Mouse (Mus musculus): ENCODE data around the gene Secisbp2l. TPM values are rescaled to one million over a fixed set of nuclear protein-coding genes. Genes with fewer than 3 reads are reported as not detected.

Gene Secisbp2l
- total and polyA plus RNA-seq, 3 experiments: 8.7 to 15.1 (median 8.9) TPM

- dilution Hi-C loops (cut with MboI; ENCODE audit: extremely low pct_ligation_motif_present, extremely low pct_unique_long_range_greater_than_20kb, low sequenced_read_pairs): no loop called here
- Histone ChIP-seq H3K4me1 (ENCODE audit: control insufficient read depth in 1 of 2, insufficient read depth in 2 of 2) (no peaks in the 10 kb centered on the region), H3K4me3 (replicated peaks in 1 of 3; ENCODE audit: low read depth in 2 of 3, low read length in 2 of 3, poor library complexity in 1 of 3) (no peak overlapping the region), H3K27me3 (replicated peaks) (no peaks in the 10 kb centered on the region), H3K79me2 (replicated peaks; ENCODE audit: control insufficient read depth, extremely low read depth, insufficient read depth, poor library complexity, severe bottlenecking) (no peaks in the 10 kb centered on the region), H3K27ac (ENCODE audit: insufficient read depth, low read depth) (no peak overlapping the region), H3K9me3 (replicated peaks; ENCODE audit: low read length) (no peaks in the 10 kb centered on the region), H3K36me3 (replicated peaks in 1 of 2; ENCODE audit: control insufficient read depth in 1 of 2, insufficient read depth in 1 of 2, low read length in 1 of 2) (peaks cover 50 to 89% of the 10 kb centered on the region in 2 experiments), H3K4me2 (ENCODE audit: insufficient read depth, low read depth, poor library complexity, severe bottlenecking) (no peak overlapping the region), H3K9ac (ENCODE audit: insufficient read depth, low read depth) (no peak overlapping the region)
- no peak for DNase-seq (ENCODE audit: extremely low read depth)
- in situ Hi-C loops (cut with MboI; ENCODE audit: low pct_ligation_motif_present, low pct_unique_long_range_greater_than_20kb, low sequenced_read_pairs): no loop called here
- no peak for TF ChIP-seq CHD2 (IDR thresholded peaks at IDR 0.05; ENCODE audit: low read length)
- no peak for TF ChIP-seq MXI1 (IDR thresholded peaks at IDR 0.05; ENCODE audit: low read depth, low read length)
- no peak for TF ChIP-seq MAZ (IDR thresholded peaks at IDR 0.05; ENCODE audit: low read depth, low read length)
- no peak for TF ChIP-seq BHLHE40 (IDR thresholded peaks at IDR 0.05; ENCODE audit: low read depth, low read length)
- TF ChIP-seq POLR2A (IDR thresholded peaks at IDR 0.05; ENCODE audit: low read depth, low read length): no peak
- TF ChIP-seq ZMIZ1 (IDR thresholded peaks at IDR 0.05; ENCODE audit: low read depth, low read length): no peak
- TF ChIP-seq RCOR1 (conservative IDR thresholded peaks at IDR 0.05; ENCODE audit: low read depth, low read length): no peak
Measured at GRCm38 (mm10) chr2:125749330-125749729, 33.3 kb downstream of the Secisbp2l start.

- Histone ChIP-seq H3K9ac (ENCODE audit: insufficient read depth, low read depth) (no peak overlapping the region), H3K4me3 (replicated peaks in 1 of 3; ENCODE audit: low read depth in 2 of 3, low read length in 2 of 3, poor library complexity in 1 of 3) (no peak overlapping the region), H3K4me1 (ENCODE audit: control insufficient read depth in 1 of 2, insufficient read depth in 2 of 2) (peaks cover 11 to 29% of the 10 kb centered on the region in 2 experiments), H3K9me3 (replicated peaks; ENCODE audit: low read length) (peaks cover 3% of the 10 kb centered on the region), H3K36me3 (replicated peaks in 1 of 2; ENCODE audit: control insufficient read depth in 1 of 2, insufficient read depth in 1 of 2, low read length in 1 of 2) (peaks cover 24 to 51% of the 10 kb centered on the region in 2 experiments), H3K27me3 (replicated peaks) (no peaks in the 10 kb centered on the region), H3K4me2 (ENCODE audit: insufficient read depth, low read depth, poor library complexity, severe bottlenecking) (no peak overlapping the region), H3K27ac (ENCODE audit: insufficient read depth, low read depth) (no peak overlapping the region), H3K79me2 (replicated peaks; ENCODE audit: control insufficient read depth, extremely low read depth, insufficient read depth, poor library complexity, severe bottlenecking) (no peaks in the 10 kb centered on the region)
- DNase-seq (ENCODE audit: extremely low read depth): no peak
- TF ChIP-seq HCFC1 (IDR thresholded peaks at IDR 0.05; ENCODE audit: low read depth, low read length) (no peak), MYC (IDR thresholded peaks at IDR 0.05; ENCODE audit: low read depth, low read length) (no peak), JUN (IDR thresholded peaks at IDR 0.05; ENCODE audit: insufficient read depth, low read depth, low read length) (no peak), USF2 (conservative IDR thresholded peaks at IDR 0.05; ENCODE audit: low read depth, low read length) (no peak)
- in situ Hi-C loops (cut with MboI; ENCODE audit: low pct_ligation_motif_present, low pct_unique_long_range_greater_than_20kb, low sequenced_read_pairs) (no loop called here), dilution Hi-C loops (cut with MboI; ENCODE audit: extremely low pct_ligation_motif_present, extremely low pct_unique_long_range_greater_than_20kb, low sequenced_read_pairs) (no loop called here)
Measured at GRCm38 (mm10) chr2:125739338-125739737, 43.3 kb downstream of the Secisbp2l start.

- H3K27me3 ChIP-seq (replicated peaks): no peaks in the 10 kb centered on the region
- H3K27ac ChIP-seq (ENCODE audit: insufficient read depth, low read depth): no peak overlapping the region
- H3K79me2 ChIP-seq (replicated peaks; ENCODE audit: control insufficient read depth, extremely low read depth, insufficient read depth, poor library complexity, severe bottlenecking): no peaks in the 10 kb centered on the region
- no peak overlapping the region for H3K9ac ChIP-seq (ENCODE audit: insufficient read depth, low read depth)
- in situ Hi-C loops (cut with MboI; ENCODE audit: low pct_ligation_motif_present, low pct_unique_long_range_greater_than_20kb, low sequenced_read_pairs) (no loop called here), dilution Hi-C loops (cut with MboI; ENCODE audit: extremely low pct_ligation_motif_present, extremely low pct_unique_long_range_greater_than_20kb, low sequenced_read_pairs) (no loop called here)
- no peak overlapping the region for H3K4me3 ChIP-seq (replicated peaks in 1 of 3; ENCODE audit: low read depth in 2 of 3, low read length in 2 of 3, poor library complexity in 1 of 3)
- DNase-seq (ENCODE audit: extremely low read depth): no peak
- TF ChIP-seq CTCF (conservative IDR thresholded peaks at IDR 0.05 in 1 of 2, IDR thresholded peaks at IDR 0.05 in 1 of 2; ENCODE audit: low read depth in 2 of 2, low read length in 2 of 2): peak in 1 of 2 experiments; percentile 22; a peak in 2 of 4 replicates
- no peak for TF ChIP-seq RAD21 (IDR thresholded peaks at IDR 0.05; ENCODE audit: low read depth, low read length)
- TF ChIP-seq NRF1 (IDR thresholded peaks at IDR 0.05; ENCODE audit: low read depth, low read length): no peak
- no peak for TF ChIP-seq TCF12 (IDR thresholded peaks at IDR 0.05; ENCODE audit: low read depth, low read length)
- no peak overlapping the region for H3K4me2 ChIP-seq (ENCODE audit: insufficient read depth, low read depth, poor library complexity, severe bottlenecking)
- H3K4me1 ChIP-seq (ENCODE audit: control insufficient read depth in 1 of 2, insufficient read depth in 2 of 2): peaks cover 11 to 31% of the 10 kb centered on the region in 2 experiments
- peaks cover 24 to 45% of the 10 kb centered on the region in 2 experiments for H3K36me3 ChIP-seq (replicated peaks in 1 of 2; ENCODE audit: control insufficient read depth in 1 of 2, insufficient read depth in 1 of 2, low read length in 1 of 2)
- peaks cover 3% of the 10 kb centered on the region for H3K9me3 ChIP-seq (replicated peaks; ENCODE audit: low read length)
Measured at GRCm38 (mm10) chr2:125738718-125739117, 44.0 kb downstream of the Secisbp2l start.

All from CH12.LX (cell line).